Mouse (Mus musculus) embryonic facial prominence, embryonic 10.5 days (tissue): ENCODE results near the gene Coro1c. TPM values are rescaled to one million over a fixed set of nuclear protein-coding genes. Genes with fewer than 3 reads are reported as not detected.
A peak's percentile ranks its signal among the peaks of the same experiment; 100 is the strongest.

ENCODE experiments used
- DNase-seq: peaks from one replicate; pipeline ENCODE4 v3.0.0-alpha.2; 2017; ENCODE audit warnings: low spot score
- H3K27ac ChIP-seq: fragments of 300-500 bp; sonication (generic); replicated peaks from 2 replicates; pipeline ENCODE4 v1.5.1; 2016; ENCODE audit warnings: mild to moderate bottlenecking
- H3K27me3 ChIP-seq: fragments of 300-500 bp; sonication (generic); replicated peaks from 2 replicates; pipeline ENCODE4 v1.6.1; 2016; ENCODE audit warnings: low read depth, mild to moderate bottlenecking; ENCODE audit not compliant: poor library complexity, severe bottlenecking
- H3K36me3 ChIP-seq: fragments of 300-500 bp; sonication (generic); replicated peaks from 2 replicates; pipeline ENCODE4 v1.6.1; 2016; ENCODE audit warnings: mild to moderate bottlenecking, moderate library complexity
- H3K4me1 ChIP-seq: fragments of 300-500 bp; sonication (generic); 2 replicates; pipeline ENCODE4 v1.6.1; 2016
- H3K4me3 ChIP-seq: fragments of 300-500 bp; sonication (generic); 2 replicates; pipeline ENCODE4 v1.5.1; 2016; ENCODE audit warnings: mild to moderate bottlenecking, moderate library complexity
- H3K9me3 ChIP-seq: fragments of 300-500 bp; sonication (generic); 2 replicates; pipeline ENCODE4 v1.6.1; 2016; ENCODE audit warnings: mild to moderate bottlenecking
- WGBS: fragments of 180-500 bp; shearing (Covaris S2); methylation state at CpG from one replicate; pipeline ENCODE4 v1.1.7; 2016; 5-methylcytosine and 5-hydroxymethylcytosine counted together
- polyA plus RNA-seq: library from polyadenylated mRNA; unstranded; fragments of >200 nt; fragmentation: Nextera tagmentation; extraction: Ambion mirVana; gene quantifications from 2 replicates; pipeline ENCODE4 v1.2.1, GENCODE M21; 2016

Gene Coro1c
- polyA plus RNA-seq, 1 experiment from 2014 or later = 178 TPM

GRCm38 (mm10) chr5:113942580-113942979 lies 34.0 kb upstream of the Coro1c start:
- peaks cover 93% of the 10 kb centered on the region for H3K36me3 ChIP-seq
- DNase-seq = peak; percentile 36
- WGBS = 88% methylated on average over 12 of the region's 12 CpGs

GRCm38 (mm10) chr5:113939263-113939900 lies 30.8 kb upstream of the Coro1c start:
- no peak for DNase-seq
- Histone ChIP-seq H3K9me3 (no peaks in the 10 kb centered on the region), H3K36me3 (peaks cover 61% of the 10 kb centered on the region), H3K4me1 (peaks cover 14% of the 10 kb centered on the region), H3K27ac (no peak overlapping the region), H3K27me3 (no peaks in the 10 kb centered on the region), H3K4me3 (no peak overlapping the region)
- 46% methylated on average over 12 of the region's 12 CpGs for WGBS

More at GRCm38 (mm10) chr5:113942580-113942979, 34.0 kb upstream of the Coro1c start:
- H3K9me3 ChIP-seq = no peaks in the 10 kb centered on the region
- peak overlapping the region; percentile 57; the same call in 1 of the 2 replicates for H3K27ac ChIP-seq
- H3K4me3 ChIP-seq = no peak overlapping the region
- H3K4me1 ChIP-seq = peaks cover 5% of the 10 kb centered on the region; the same call in 1 of the 2 replicates
- no peaks in the 10 kb centered on the region for H3K27me3 ChIP-seq

- Histone ChIP-seq H3K9me3 (no peaks in the 10 kb centered on the region), H3K4me1 (peaks cover 15% of the 10 kb centered on the region), H3K36me3 (peaks cover 43% of the 10 kb centered on the region), H3K27ac (no peak overlapping the region), H3K4me3 (no peak overlapping the region), H3K27me3 (no peaks in the 10 kb centered on the region)
- 74% methylated on average over 7 of the region's 7 CpGs for WGBS
- no peak for DNase-seq
Measured at GRCm38 (mm10) chr5:113937650-113938049, 29.1 kb upstream of the Coro1c start.

- no peaks in the 10 kb centered on the region for H3K27me3 ChIP-seq
- WGBS = 79% methylated on average over 6 of the region's 6 CpGs
- H3K27ac ChIP-seq = no peak overlapping the region
- no peak for DNase-seq
- no peak overlapping the region for H3K4me3 ChIP-seq
- peaks cover 9% of the 10 kb centered on the region for H3K36me3 ChIP-seq
- H3K9me3 ChIP-seq = no peaks in the 10 kb centered on the region
- peaks cover 31% of the 10 kb centered on the region for H3K4me1 ChIP-seq
Measured at GRCm38 (mm10) chr5:113933889-113934288, 25.3 kb upstream of the Coro1c start.

- Histone ChIP-seq H3K4me3 (no peak overlapping the region), H3K36me3 (peaks cover 5% of the 10 kb centered on the region), H3K9me3 (no peaks in the 10 kb centered on the region), H3K27me3 (no peaks in the 10 kb centered on the region), H3K27ac (no peak overlapping the region), H3K4me1 (peaks cover 31% of the 10 kb centered on the region)
- DNase-seq = no peak
- 87% methylated on average over 4 of the region's 4 CpGs for WGBS
Measured at GRCm38 (mm10) chr5:113933480-113933879, 24.9 kb upstream of the Coro1c start.

- 75% methylated on average over 3 of the region's 3 CpGs for WGBS
- Histone ChIP-seq H3K9me3 (no peaks in the 10 kb centered on the region), H3K4me3 (no peak overlapping the region), H3K4me1 (peaks cover 26% of the 10 kb centered on the region), H3K27me3 (no peaks in the 10 kb centered on the region), H3K27ac (no peak overlapping the region), H3K36me3 (no peaks in the 10 kb centered on the region)
- no peak for DNase-seq
Measured at GRCm38 (mm10) chr5:113932310-113932709, 23.8 kb upstream of the Coro1c start.

- H3K4me1 ChIP-seq = peaks cover 29% of the 10 kb centered on the region
- H3K9me3 ChIP-seq = no peaks in the 10 kb centered on the region
- no peaks in the 10 kb centered on the region for H3K36me3 ChIP-seq
- H3K27me3 ChIP-seq = no peaks in the 10 kb centered on the region
- DNase-seq = peak; percentile 80
- H3K27ac ChIP-seq = peak overlapping the region; percentile 78
- 0 out of 2 replicates have a peak overlapping the region, but pooled peaks have one; percentile 29 for H3K4me3 ChIP-seq
- WGBS = 32% methylated on average over 18 of the region's 18 CpGs
Measured at GRCm38 (mm10) chr5:113930648-113931609, 22.4 kb upstream of the Coro1c start.

GRCm38 (mm10) chr5:113929950-113930647 lies 21.5 kb upstream of the Coro1c start:
- H3K4me1 ChIP-seq = peaks cover 31% of the 10 kb centered on the region
- 53% methylated on average over 10 of the region's 10 CpGs for WGBS
- H3K27me3 ChIP-seq = no peaks in the 10 kb centered on the region
- no peaks in the 10 kb centered on the region for H3K9me3 ChIP-seq
- no peak overlapping the region for H3K4me3 ChIP-seq
- no peak for DNase-seq
- no peak overlapping the region; the same call in 1 of the 2 replicates for H3K27ac ChIP-seq
- H3K36me3 ChIP-seq = no peaks in the 10 kb centered on the region

- Histone ChIP-seq H3K4me3 (no peak overlapping the region), H3K36me3 (no peaks in the 10 kb centered on the region), H3K4me1 (peaks cover 28% of the 10 kb centered on the region), H3K27me3 (no peaks in the 10 kb centered on the region), H3K9me3 (no peaks in the 10 kb centered on the region), H3K27ac (no peak overlapping the region)
- no peak for DNase-seq
- 65% methylated on average over 10 of the region's 10 CpGs for WGBS
Measured at GRCm38 (mm10) chr5:113929526-113929925, 21.0 kb upstream of the Coro1c start.

GRCm38 (mm10) chr5:113924608-113925007 lies 16.1 kb upstream of the Coro1c start:
- H3K4me1 ChIP-seq = peaks cover 25% of the 10 kb centered on the region
- H3K4me3 ChIP-seq = no peak overlapping the region
- no peaks in the 10 kb centered on the region for H3K9me3 ChIP-seq
- DNase-seq = no peak
- H3K36me3 ChIP-seq = no peaks in the 10 kb centered on the region
- H3K27ac ChIP-seq = no peak overlapping the region
- 84% methylated on average over 4 of the region's 4 CpGs for WGBS
- H3K27me3 ChIP-seq = no peaks in the 10 kb centered on the region

- peaks cover 38% of the 10 kb centered on the region for H3K4me1 ChIP-seq
- WGBS = 36% methylated on average over 6 of the region's 6 CpGs
- peak overlapping the region; percentile 73 for H3K27ac ChIP-seq
- H3K4me3 ChIP-seq = no peak overlapping the region
- DNase-seq = peak; percentile 55
- H3K9me3 ChIP-seq = no peaks in the 10 kb centered on the region
- H3K36me3 ChIP-seq = no peaks in the 10 kb centered on the region
- no peaks in the 10 kb centered on the region for H3K27me3 ChIP-seq
Measured at GRCm38 (mm10) chr5:113921310-113922166, 13.0 kb upstream of the Coro1c start.
